Mouse (Mus musculus) gastrocnemius, adult 2 months (tissue): Measurements from ENCODE around the gene Fbrsl1. TPM values are rescaled to one million over a fixed set of nuclear protein-coding genes. Genes with fewer than 3 reads are reported as not detected.

Experiments
- DNase-seq: peaks from one replicate; pipeline ENCODE4 v3.0.0; 2022
- H3K27ac ChIP-seq: fragments of 200-600 bp; 2 replicates; pipeline ENCODE4 v1.8.1; 2022; ENCODE audit warnings: mild to moderate bottlenecking
- H3K4me3 ChIP-seq: fragments of 200-600 bp; 2 replicates; pipeline ENCODE4 v1.8.1; 2022; ENCODE audit warnings: mild to moderate bottlenecking, moderate library complexity
- CTCF ChIP-seq: fragments of 200-600 bp; IDR thresholded peaks from 2 replicates; pipeline ENCODE4 v1.8.1; 2022; ENCODE audit warnings: antibody characterized with exemption, mild to moderate bottlenecking, moderate library complexity
- intact Hi-C: fragments of 180-260 bp; cut with DNase I; formaldehyde crosslinking; loops from one replicate; pipeline ENCODE4 v1.15.1; 2025
- long read RNA-seq, 2 experiments: library from polyadenylated mRNA; stranded (forward); transcript quantifications; one replicate each; pipeline ENCODE4 v2.0.0; 2021
- total RNA-seq, 2 experiments: library from RNA; stranded (reverse); gene quantifications; 2 replicates each; pipeline ENCODE4 v1.2.3; 2021

Gene Fbrsl1
- 10 to 100 TPM; 32.7 to 36.8 TPM for total RNA-seq
- long read RNA-seq, experiment 1, transcript Fbrsl1-207 (3 exons, 976 nt) = major isoform, 6 of 14 reads
- long read RNA-seq, experiment 1, partial matches to known transcripts = 0 of 14 reads
- long read RNA-seq, experiment 1, other reads (novel, unspliced or antisense) = 4 of 14 reads
- long read RNA-seq, experiment 2, partial matches to known transcripts = 1 of 5 reads
- long read RNA-seq, experiment 2, other reads (novel, unspliced or antisense) = 0 of 5 reads

DNA sequence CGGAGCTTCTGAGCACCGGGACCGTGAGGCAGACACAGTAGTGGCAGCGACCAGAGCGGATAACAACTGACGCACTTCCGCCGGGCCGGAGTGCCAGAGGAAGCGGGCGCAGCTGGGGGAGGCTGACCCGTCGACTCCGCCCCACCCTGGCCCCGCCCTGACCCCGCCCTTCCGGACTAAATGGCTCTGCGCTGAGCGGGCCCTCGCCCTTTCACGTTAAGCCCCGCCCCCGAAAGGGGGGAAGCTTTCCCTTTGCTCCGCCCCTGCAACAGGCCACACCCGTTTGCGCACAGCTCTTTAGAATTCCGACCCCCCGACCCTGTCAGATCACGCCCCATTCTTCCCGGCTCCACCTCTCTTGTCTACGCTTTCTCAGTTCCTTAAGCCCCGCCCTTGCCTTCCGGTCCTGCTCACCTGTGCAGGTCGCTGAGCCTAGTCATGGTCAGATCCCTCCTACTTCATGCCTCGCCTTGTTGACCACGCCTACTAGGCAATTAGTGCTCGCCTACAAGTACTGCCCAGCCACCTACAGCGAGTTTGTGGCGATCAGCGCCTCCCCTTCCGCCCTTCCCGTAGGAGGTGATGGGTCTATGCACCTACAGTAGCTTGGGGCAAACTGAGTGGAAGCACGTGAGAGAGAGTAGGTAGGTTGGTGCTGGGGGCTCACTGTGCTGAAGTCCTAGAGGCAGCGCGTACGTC, at the start of gene Fbrsl1:
Gene Fbrsl1, minus strand, starts transcription at position 68 of the 699 bp plus-strand sequence.
- Histone ChIP-seq H3K27ac (peak within 1 kb of the TSS; percentile 98), H3K4me3 (peak within 1 kb of the TSS; percentile 87)
- DNase-seq = peak; percentile 97
- intact Hi-C loops = no loop called here
- TF ChIP-seq CTCF = no peak

DNA sequence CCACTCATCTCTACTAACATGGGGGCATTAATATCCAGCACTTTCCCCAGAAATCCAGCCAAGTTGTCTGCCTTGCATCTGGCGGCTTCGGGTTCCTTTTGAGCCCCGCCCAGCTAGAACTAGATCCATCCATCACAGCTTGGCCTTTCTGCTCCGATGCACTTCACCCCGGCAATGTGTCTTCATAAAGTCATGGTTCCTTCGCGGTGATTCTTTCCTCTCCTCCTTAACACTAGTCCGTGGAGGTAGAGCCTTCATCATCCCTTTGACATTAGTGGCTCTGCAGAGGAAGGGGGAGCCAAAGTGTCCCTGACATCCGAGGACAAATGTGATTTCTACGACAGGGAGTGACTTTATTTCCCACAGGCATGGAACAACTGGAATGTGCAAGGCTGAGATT, 49.8 kb upstream of the Fbrsl1 start:
- TF ChIP-seq CTCF = no peak
- DNase-seq = no peak
- Histone ChIP-seq H3K4me3 (no peak overlapping the region), H3K27ac (no peak overlapping the region)
- intact Hi-C loops = no loop called here

DNA sequence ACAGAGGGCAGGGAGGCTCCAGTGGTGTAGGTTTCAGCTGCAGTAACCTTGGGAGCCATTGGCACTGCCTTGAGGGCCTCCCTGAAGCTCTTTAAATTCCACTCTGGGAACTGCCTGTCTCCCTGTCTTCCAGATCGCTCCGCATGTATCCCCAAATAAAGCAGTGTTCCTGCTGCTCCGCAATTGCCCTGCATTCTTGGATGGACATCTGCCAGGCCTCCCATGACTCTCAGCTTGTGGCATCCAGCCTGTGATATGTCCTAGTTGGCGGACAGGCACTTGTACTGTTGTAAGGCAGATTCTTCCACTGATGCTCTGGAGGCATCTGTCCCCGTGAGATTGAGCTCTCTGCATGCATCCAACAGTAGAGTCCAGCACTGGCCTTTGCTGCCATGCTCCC, 49.3 kb upstream of the Fbrsl1 start:
- Histone ChIP-seq H3K4me3 (no peak overlapping the region), H3K27ac (no peak overlapping the region)
- DNase-seq = peak; percentile 55
- intact Hi-C loops = no loop called here
- no peak for TF ChIP-seq CTCF

DNA sequence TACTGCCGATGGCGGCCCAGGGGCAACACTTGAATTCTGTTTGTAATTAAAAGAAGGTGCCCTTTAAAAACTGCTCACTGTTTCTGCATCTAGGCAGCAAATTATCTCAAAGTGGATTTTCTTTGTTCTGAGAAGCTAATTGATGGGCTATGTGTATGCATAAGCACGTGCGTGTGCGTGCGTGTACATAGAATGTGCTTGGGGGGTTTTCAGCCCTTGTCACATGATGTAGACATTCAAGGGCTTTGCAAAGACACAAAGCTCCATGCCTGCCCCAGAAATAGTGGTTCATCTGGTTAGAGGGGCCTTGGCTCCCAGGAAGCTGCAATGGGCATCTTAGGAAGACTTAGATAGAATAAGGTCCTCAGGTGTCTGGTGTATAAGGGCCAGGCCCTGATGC, 46.7 kb upstream of the Fbrsl1 start:
- DNase-seq = no peak
- intact Hi-C loops = loop anchor here (1.0 kb wide), 1 partner anchor 140 kb away; no protein-coding TSS in a partner anchor
- no peak overlapping the region for H3K4me3 ChIP-seq
- H3K27ac ChIP-seq = no peak overlapping the region
- no peak for TF ChIP-seq CTCF

DNA sequence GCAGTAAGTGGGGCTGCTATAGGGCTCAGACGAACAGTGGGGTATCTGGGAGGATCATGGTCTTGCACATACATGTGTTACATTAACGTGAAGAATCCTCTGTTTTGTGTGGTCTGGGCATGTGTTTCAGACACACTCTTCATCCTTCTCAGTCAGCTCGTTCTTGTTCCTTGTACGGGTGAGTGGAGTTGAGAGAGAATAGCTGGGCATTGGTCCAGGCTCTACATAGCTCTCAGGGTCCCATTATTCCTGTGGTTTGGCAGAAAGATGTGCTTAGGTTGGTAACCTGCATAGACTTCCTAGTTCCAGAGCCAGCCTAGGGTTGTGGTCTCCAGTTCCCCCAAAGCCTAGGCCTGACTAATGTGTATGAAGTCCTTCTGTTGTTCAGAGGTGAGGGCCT, 46.1 kb upstream of the Fbrsl1 start:
- TF ChIP-seq CTCF = no peak

DNA sequence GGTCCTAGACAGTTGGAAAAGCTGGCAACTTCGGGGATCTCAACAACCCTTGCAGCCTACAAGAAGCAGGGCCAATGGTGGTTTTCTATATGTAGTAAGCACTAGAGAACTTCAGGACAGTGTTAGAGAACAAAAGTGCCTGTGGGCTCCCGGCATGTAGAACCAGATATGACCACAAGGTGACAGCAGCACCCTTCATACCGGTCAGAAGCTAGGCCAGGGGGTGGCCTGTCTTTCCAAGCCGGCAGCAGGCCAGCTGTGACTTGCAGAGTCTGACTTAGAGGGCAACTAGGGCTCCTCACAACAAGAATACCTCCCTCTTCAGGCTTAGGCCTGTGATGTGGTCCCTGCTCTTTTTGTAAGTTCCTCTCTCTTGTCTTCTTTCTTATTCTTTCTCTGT, 45.5 kb upstream of the Fbrsl1 start:
- Histone ChIP-seq H3K27ac (no peak overlapping the region; the same call in 1 of the 2 replicates), H3K4me3 (no peak overlapping the region)
- intact Hi-C loops = no loop called here
- peak; percentile 86 for TF ChIP-seq CTCF
- peak; percentile 88 for DNase-seq

More for the DNA sequence above, 46.1 kb upstream of the Fbrsl1 start:
- intact Hi-C loops = no loop called here
- DNase-seq = no peak
- no peak overlapping the region for H3K4me3 ChIP-seq
- H3K27ac ChIP-seq = no peak overlapping the region; the same call in 1 of the 2 replicates

DNA sequence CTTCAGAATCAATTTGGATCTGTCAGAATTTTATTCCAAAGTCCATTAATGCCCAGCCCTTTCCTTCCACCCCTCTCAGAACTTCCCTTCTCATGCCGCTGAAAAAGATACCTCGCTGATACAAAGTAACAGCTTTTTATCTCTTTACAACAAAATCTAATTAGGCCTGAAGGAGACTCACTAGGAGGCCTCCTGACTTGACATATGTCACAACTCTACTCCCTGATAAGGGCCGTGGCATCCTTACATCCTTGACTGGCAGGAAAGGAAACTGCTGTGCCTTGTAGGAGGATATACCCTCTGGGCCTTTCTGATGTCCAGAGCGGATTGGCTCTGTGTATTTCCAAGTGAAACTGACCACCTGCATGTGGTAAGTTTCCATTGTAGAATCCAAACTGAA, 41.3 kb upstream of the Fbrsl1 start:
- H3K4me3 ChIP-seq = no peak overlapping the region
- intact Hi-C loops = no loop called here
- DNase-seq = no peak
- no peak for TF ChIP-seq CTCF
- H3K27ac ChIP-seq = no peak overlapping the region

DNA sequence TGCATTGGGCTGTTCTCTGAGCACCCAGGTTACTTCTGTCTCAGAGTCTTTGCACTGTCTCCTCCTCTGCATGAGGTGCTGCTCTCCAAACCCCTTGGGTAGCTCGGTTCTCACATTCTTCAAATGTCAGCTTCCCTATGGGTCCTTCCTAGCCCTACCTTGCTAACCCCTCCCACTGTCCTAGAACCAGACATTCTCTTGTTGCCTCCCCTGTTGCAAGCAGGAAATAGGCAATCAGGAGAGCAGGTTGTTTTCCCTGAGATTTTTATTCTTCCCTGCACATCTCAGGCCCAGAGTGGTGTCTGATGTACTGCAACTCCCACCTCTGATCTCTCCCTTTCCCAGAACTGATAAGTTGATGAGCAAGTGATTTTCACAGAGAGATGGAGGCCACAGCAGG, 39.6 kb upstream of the Fbrsl1 start:
- DNase-seq = no peak
- intact Hi-C loops = no loop called here
- Histone ChIP-seq H3K27ac (no peak overlapping the region), H3K4me3 (no peak overlapping the region)
- no peak for TF ChIP-seq CTCF

DNA sequence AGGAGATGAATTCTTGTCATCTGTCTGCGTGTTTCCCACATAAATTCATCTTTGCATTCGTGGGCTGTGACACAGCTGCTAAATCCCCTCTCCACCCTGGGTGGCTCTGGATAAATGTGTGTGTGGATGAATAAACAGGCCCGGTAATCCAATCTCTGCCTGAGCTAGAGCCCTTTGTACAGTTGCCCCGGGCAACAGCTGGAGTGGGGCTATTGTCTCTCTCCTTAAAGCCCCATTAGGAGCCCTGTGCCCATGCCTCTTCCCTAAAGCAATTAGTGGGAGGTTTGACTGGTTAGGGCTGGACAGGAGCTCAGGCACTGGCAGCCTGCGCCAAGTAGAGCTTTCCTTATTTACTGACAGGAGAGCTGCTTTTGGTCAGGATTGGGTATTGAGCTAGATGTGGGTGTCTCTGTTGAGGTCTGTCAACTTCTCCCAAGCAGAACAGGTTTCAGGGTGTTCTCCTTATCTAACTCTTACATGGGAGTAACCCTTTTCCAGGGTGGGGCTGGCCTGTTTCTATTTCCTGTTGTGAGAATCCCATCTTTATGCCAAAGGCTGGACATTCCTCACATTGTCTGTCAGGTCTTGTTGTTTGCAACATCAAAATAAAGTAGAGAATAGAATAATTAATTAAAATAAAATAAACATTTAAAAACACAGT, 38.5 kb upstream of the Fbrsl1 start:
- Histone ChIP-seq H3K4me3 (no peak overlapping the region), H3K27ac (no peak overlapping the region)
- intact Hi-C loops = no loop called here
- no peak for TF ChIP-seq CTCF
- DNase-seq = no peak

DNA sequence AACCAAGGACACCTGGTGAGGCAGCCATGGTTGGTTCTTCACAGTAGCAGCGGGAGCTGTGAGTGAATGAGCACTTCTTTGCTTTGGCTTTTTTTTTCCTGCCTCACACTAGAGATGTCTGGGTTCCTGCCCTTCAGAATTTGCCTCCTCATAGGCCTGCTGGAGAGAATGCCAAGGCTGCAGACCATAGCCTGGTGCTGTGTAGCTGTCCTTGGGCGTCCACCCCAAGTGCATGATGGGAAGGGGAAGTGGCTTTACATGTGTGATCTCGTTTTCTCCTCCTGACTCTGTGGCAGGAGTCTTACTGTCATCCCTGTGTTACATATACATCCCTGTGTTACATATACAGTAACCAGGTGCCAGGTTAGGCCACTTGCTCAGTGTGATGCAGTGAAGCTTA, 36.4 kb upstream of the Fbrsl1 start:
- intact Hi-C loops = no loop called here
- no peak for DNase-seq
- no peak overlapping the region for H3K27ac ChIP-seq
- no peak overlapping the region for H3K4me3 ChIP-seq
- TF ChIP-seq CTCF = no peak

DNA sequence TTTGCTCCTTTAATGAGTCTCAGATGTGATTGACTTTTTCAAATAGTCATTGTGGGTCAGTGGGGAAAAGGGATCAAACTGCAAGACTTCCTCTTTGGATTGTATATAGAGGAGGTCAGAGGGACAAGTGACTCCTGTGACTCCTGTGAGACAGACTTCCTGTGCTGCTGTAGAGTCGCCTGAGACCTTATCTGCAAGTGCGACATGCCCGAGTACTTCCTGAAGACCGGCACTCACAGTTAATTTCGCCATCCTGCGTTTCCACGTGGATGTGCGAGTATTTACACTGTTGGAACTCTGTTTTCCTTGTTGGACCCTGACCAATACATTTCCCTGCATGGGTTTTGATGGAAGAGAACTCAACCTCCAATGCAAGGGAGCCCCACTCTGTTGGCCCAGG, 30.9 kb upstream of the Fbrsl1 start:
- TF ChIP-seq CTCF = no peak
- Histone ChIP-seq H3K27ac (no peak overlapping the region), H3K4me3 (no peak overlapping the region)
- no peak for DNase-seq
- intact Hi-C loops = no loop called here

DNA sequence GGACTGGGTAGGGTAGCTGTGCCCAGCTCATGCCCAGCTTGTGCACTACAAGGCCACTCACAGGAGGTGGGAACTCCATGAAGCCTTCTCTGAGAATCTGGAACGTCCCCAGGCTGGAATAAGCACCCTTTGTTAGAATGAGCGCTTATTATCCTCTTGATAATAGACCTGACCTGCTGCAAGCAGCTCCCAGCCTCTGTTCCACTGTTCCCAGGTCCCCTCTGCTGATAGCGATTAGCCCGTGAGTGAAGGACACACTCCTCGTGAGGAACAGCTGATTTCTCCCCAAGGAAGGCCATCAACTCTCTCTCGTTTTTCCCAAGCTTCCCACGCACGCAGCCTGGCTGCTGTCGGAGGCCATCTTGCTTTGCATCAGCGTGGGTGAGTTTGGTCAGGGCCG, 25.9 kb upstream of the Fbrsl1 start:
- TF ChIP-seq CTCF = no peak

DNA sequence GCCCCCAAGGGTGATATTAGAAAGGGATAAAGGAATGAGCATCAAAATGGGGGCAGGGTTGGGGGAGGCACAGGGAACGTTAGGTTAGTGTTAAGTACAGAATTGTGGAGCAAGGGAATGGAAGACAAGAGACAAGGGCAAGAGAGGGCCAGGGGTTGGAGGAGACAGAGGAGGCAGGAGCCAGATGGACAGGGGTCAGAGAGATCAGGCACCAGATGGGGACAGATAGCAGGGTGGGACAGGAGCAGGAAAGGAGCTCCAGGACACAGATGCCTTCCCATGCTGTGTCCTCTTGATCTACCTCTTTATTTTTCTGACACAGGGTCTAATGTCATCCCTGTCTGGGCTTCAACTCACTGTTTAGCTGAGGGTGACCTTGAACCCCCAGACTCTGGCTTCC, 24.5 kb upstream of the Fbrsl1 start:
- DNase-seq = no peak
- no peak overlapping the region for H3K4me3 ChIP-seq
- no peak overlapping the region for H3K27ac ChIP-seq
- intact Hi-C loops = no loop called here
- TF ChIP-seq CTCF = no peak

More for the DNA sequence above, 25.9 kb upstream of the Fbrsl1 start:
- intact Hi-C loops = no loop called here
- no peak overlapping the region for H3K27ac ChIP-seq
- no peak for DNase-seq
- no peak overlapping the region for H3K4me3 ChIP-seq
